Mouse (Mus musculus) intestine, embryonic 16.5 days (tissue): ENCODE results near the gene Relt. TPM values are rescaled to one million over a fixed set of nuclear protein-coding genes. Genes with fewer than 3 reads are reported as not detected.

Experiments
- ATAC-seq: fragments of 200-750 bp; cut with Nextera tagmentation; 2 replicates; pipeline ENCODE4 v1.8.0; 2017; ENCODE audit warnings: moderate TSS enrichment, moderate library complexity
- H3K27ac ChIP-seq: fragments of 300-500 bp; sonication (generic); 2 replicates; pipeline ENCODE4 v1.5.1; 2014; ENCODE audit warnings: mild to moderate bottlenecking, low read length
- H3K27me3 ChIP-seq: fragments of 300-500 bp; sonication (generic); replicated peaks from 2 replicates; pipeline ENCODE4 v1.6.1; 2014; ENCODE audit warnings: low read length, control low read depth, mixed read lengths; ENCODE audit not compliant: control insufficient read depth, insufficient read depth
- H3K36me3 ChIP-seq: fragments of 300-500 bp; sonication (generic); 2 replicates; pipeline ENCODE4 v1.6.1; 2014; ENCODE audit warnings: low read length, control low read depth; ENCODE audit not compliant: control insufficient read depth, insufficient read depth
- H3K4me1 ChIP-seq: fragments of 300-500 bp; sonication (generic); 2 replicates; pipeline ENCODE4 v1.6.1; 2014; ENCODE audit warnings: low read length, control low read depth, mixed read lengths; ENCODE audit not compliant: control insufficient read depth, insufficient read depth
- H3K4me2 ChIP-seq: fragments of 300-500 bp; sonication (generic); 2 replicates; pipeline ENCODE4 v1.6.1; 2014; ENCODE audit warnings: low read depth, low read length, control low read depth
- H3K4me3 ChIP-seq: fragments of 300-500 bp; sonication (generic); 2 replicates; pipeline ENCODE4 v1.5.1; 2014; ENCODE audit warnings: mild to moderate bottlenecking, low read length
- H3K9ac ChIP-seq: fragments of 300-500 bp; sonication (generic); 2 replicates; pipeline ENCODE4 v1.6.1; 2014; ENCODE audit warnings: low read depth, low read length
- H3K9me3 ChIP-seq: fragments of 300-500 bp; sonication (generic); 2 replicates; pipeline ENCODE4 v1.6.1; 2016; ENCODE audit warnings: low read length, control low read depth; ENCODE audit not compliant: control insufficient read depth
- WGBS: fragments of 180-500 bp; shearing (Covaris S2); extraction: QIAGEN DNeasy Blood & Tissue Kit; methylation state at CpG from one replicate; pipeline ENCODE4 v1.1.7; 2014; 5-methylcytosine and 5-hydroxymethylcytosine counted together
- polyA plus RNA-seq: library from polyadenylated mRNA; unstranded; fragments of >200 nt; fragmentation: Nextera tagmentation; extraction: Ambion mirVana; gene quantifications from 2 replicates; pipeline ENCODE4 v1.2.1, GENCODE M21; 2015

Relt gene
- polyA plus RNA-seq, 1 experiment from 2014 or later, result 3.8 TPM

- 47% methylated on average over 2 of the region's 2 CpGs for WGBS
- Histone ChIP-seq H3K4me2 (no peak overlapping the region), H3K27me3 (no peaks in the 10 kb centered on the region), H3K4me3 (no peak overlapping the region), H3K36me3 (no peaks in the 10 kb centered on the region), H3K9me3 (no peaks in the 10 kb centered on the region), H3K9ac (no peak overlapping the region), H3K4me1 (no peaks in the 10 kb centered on the region), H3K27ac (no peak overlapping the region)
- no peak for ATAC-seq
Measured at GRCm38 (mm10) chr7:100867561-100867960, 4.3 kb upstream of the Relt start.

GRCm38 (mm10) chr7:100866675-100867074 is 3.4 kb upstream of the Relt start:
- no peaks in the 10 kb centered on the region for H3K27me3 ChIP-seq
- H3K9me3 ChIP-seq, result no peaks in the 10 kb centered on the region
- H3K27ac ChIP-seq, result no peak overlapping the region
- 6% methylated on average over 3 of the region's 3 CpGs for WGBS
- no peaks in the 10 kb centered on the region for H3K4me1 ChIP-seq
- ATAC-seq, result no peak
- H3K36me3 ChIP-seq, result no peaks in the 10 kb centered on the region
- H3K4me2 ChIP-seq, result no peak overlapping the region
- no peak overlapping the region for H3K4me3 ChIP-seq
- H3K9ac ChIP-seq, result no peak overlapping the region

GRCm38 (mm10) chr7:100862353-100862752 is 893 bp downstream of the Relt start:
- no peaks in the 10 kb centered on the region for H3K36me3 ChIP-seq
- 8% methylated on average over 4 of the region's 4 CpGs for WGBS
- H3K27me3 ChIP-seq, result no peaks in the 10 kb centered on the region
- H3K4me3 ChIP-seq, result peak overlapping the region; percentile 79
- H3K27ac ChIP-seq, result no peak overlapping the region
- H3K9ac ChIP-seq, result peak overlapping the region; percentile 82
- peak; percentile 2; the same call in 1 of the 2 replicates for ATAC-seq
- H3K9me3 ChIP-seq, result no peaks in the 10 kb centered on the region
- H3K4me2 ChIP-seq, result peak overlapping the region; percentile 99
- no peaks in the 10 kb centered on the region for H3K4me1 ChIP-seq

GRCm38 (mm10) chr7:100861209-100861608 is 2.0 kb downstream of the Relt start:
- no peak overlapping the region for H3K9ac ChIP-seq
- no peaks in the 10 kb centered on the region for H3K9me3 ChIP-seq
- H3K36me3 ChIP-seq, result no peaks in the 10 kb centered on the region
- 94% methylated on average over 5 of the region's 5 CpGs for WGBS
- no peak overlapping the region for H3K4me3 ChIP-seq
- H3K27me3 ChIP-seq, result no peaks in the 10 kb centered on the region
- peaks cover 1% of the 10 kb centered on the region; the same call in 1 of the 2 replicates for H3K4me1 ChIP-seq
- no peak overlapping the region for H3K4me2 ChIP-seq
- ATAC-seq, result no peak
- no peak overlapping the region for H3K27ac ChIP-seq

GRCm38 (mm10) chr7:100860450-100860849 is 2.8 kb downstream of the Relt start:
- ATAC-seq, result no peak
- no peaks in the 10 kb centered on the region for H3K27me3 ChIP-seq
- WGBS, result 86% methylated on average over 3 of the region's 3 CpGs
- no peaks in the 10 kb centered on the region for H3K9me3 ChIP-seq
- H3K36me3 ChIP-seq, result no peaks in the 10 kb centered on the region
- peaks cover 9% of the 10 kb centered on the region; the same call in 1 of the 2 replicates for H3K4me1 ChIP-seq
- H3K4me3 ChIP-seq, result no peak overlapping the region
- no peak overlapping the region for H3K9ac ChIP-seq
- no peak overlapping the region for H3K4me2 ChIP-seq
- no peak overlapping the region for H3K27ac ChIP-seq

- Histone ChIP-seq H3K27me3 (no peaks in the 10 kb centered on the region), H3K4me1 (peaks cover 32% of the 10 kb centered on the region), H3K4me3 (no peak overlapping the region), H3K9ac (no peak overlapping the region), H3K27ac (peak overlapping the region; percentile 15; the same call in 1 of the 2 replicates), H3K9me3 (no peaks in the 10 kb centered on the region), H3K36me3 (no peaks in the 10 kb centered on the region), H3K4me2 (no peak overlapping the region)
- WGBS, result 59% methylated on average over 5 of the region's 5 CpGs
- ATAC-seq, result no peak
Measured at GRCm38 (mm10) chr7:100855795-100856573, 7.3 kb downstream of the Relt start.

GRCm38 (mm10) chr7:100855300-100855699 is 7.9 kb downstream of the Relt start:
- peaks cover 32% of the 10 kb centered on the region for H3K4me1 ChIP-seq
- no peak overlapping the region for H3K4me2 ChIP-seq
- ATAC-seq, result no peak
- H3K9me3 ChIP-seq, result no peaks in the 10 kb centered on the region
- no peaks in the 10 kb centered on the region for H3K36me3 ChIP-seq
- no peak overlapping the region for H3K4me3 ChIP-seq
- 51% methylated on average over 4 of the region's 4 CpGs for WGBS
- peak overlapping the region; percentile 15; the same call in 1 of the 2 replicates for H3K27ac ChIP-seq
- H3K9ac ChIP-seq, result no peak overlapping the region
- no peaks in the 10 kb centered on the region for H3K27me3 ChIP-seq

- no peak for ATAC-seq
- Histone ChIP-seq H3K36me3 (no peaks in the 10 kb centered on the region), H3K9ac (no peak overlapping the region), H3K27ac (no peak overlapping the region), H3K4me1 (peaks cover 32% of the 10 kb centered on the region), H3K4me3 (no peak overlapping the region), H3K9me3 (no peaks in the 10 kb centered on the region), H3K27me3 (no peaks in the 10 kb centered on the region), H3K4me2 (no peak overlapping the region)
- WGBS, result 76% methylated on average over 5 of the region's 5 CpGs
Measured at GRCm38 (mm10) chr7:100854861-100855260, 8.4 kb downstream of the Relt start.

GRCm38 (mm10) chr7:100854137-100854814 is 9.0 kb downstream of the Relt start:
- Histone ChIP-seq H3K4me3 (no peak overlapping the region), H3K36me3 (no peaks in the 10 kb centered on the region), H3K4me2 (no peak overlapping the region), H3K9me3 (no peaks in the 10 kb centered on the region), H3K4me1 (peaks cover 32% of the 10 kb centered on the region), H3K9ac (0 out of 2 replicates have a peak overlapping the region, but pooled peaks have one; percentile 17), H3K27me3 (no peaks in the 10 kb centered on the region), H3K27ac (no peak overlapping the region)
- 60% methylated on average over 6 of the region's 6 CpGs for whole genome bisulfite sequencing
- ATAC-seq, result no peak
